Mouse (Mus musculus): Measurements from ENCODE around the gene Ntrk2. TPM values are rescaled to one million over a fixed set of nuclear protein-coding genes. Genes with fewer than 3 reads are reported as not detected.
A peak's percentile ranks its signal among the peaks of the same experiment; 100 is the strongest.

The Ntrk2 gene
- polyA plus RNA-seq, 1 experiment, result 6.1 TPM

DNA sequence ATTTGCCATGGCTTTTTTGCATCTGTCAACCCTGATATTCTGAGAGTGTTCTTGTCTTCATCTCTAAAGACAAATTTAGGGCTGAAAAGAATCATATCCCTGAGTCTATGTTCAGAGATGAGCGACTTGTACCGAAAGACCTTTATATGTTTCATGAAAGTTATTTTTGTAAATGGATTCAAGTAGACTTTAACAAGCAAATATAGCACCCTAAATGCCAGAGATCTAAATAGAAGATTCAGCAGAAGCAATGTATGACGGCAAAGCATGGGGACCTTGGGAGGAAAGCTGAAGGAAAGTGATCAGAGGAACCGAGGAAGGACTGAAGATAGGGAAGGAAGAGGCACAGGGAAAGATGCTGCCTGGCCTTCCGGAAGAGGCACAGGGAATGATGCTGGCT lies 303.7 kb downstream of the Ntrk2 start:
- no peaks in the 10 kb centered on the region for H3K27me3 ChIP-seq (replicated peaks; ENCODE audit: control insufficient read depth, insufficient read depth, low read length)
- no peak for TF ChIP-seq POLR2A (IDR thresholded peaks at IDR 0.05; ENCODE audit: low read depth, low read length)
- TF ChIP-seq CTCF (conservative IDR thresholded peaks at IDR 0.05; ENCODE audit: insufficient read depth, insufficient read length, low read depth, low read length), result no peak
- H3K4me3 ChIP-seq (ENCODE audit: insufficient read depth, low read depth, low read length), result no peak overlapping the region
- H3K27ac ChIP-seq (ENCODE audit: insufficient read depth, low read depth, low read length), result no peak overlapping the region
- no peaks in the 10 kb centered on the region for H3K4me1 ChIP-seq (ENCODE audit: control insufficient read depth, insufficient read depth, low read length)
- no peaks in the 10 kb centered on the region for H3K36me3 ChIP-seq (ENCODE audit: control insufficient read depth, insufficient read depth, low read length)
- WGBS, result 91% methylated on average over 5 of the region's 5 CpGs
- DNase-seq, result no peak

DNA sequence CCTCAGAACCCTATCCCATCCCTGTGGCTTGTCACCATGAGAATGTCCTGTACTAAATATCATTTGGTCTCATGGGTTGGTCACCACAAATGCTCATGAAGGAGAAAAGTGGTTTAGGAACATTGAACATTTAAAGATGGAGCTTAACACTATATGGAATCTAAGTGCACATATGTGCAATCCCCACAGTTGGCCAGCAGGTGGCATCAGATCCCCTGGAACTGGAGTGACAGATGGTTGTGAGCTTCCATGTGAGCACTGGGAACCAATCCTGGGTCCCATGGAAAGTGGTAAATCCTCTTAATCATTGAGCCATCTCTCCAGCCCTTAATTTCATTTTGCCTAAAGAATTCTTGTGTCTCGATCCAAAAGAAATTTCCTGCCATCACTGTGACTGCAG lies 308.3 kb downstream of the Ntrk2 start:
- DNase-seq, result no peak
- no peaks in the 10 kb centered on the region for H3K27me3 ChIP-seq (replicated peaks; ENCODE audit: control insufficient read depth, insufficient read depth, low read length)
- TF ChIP-seq POLR2A (IDR thresholded peaks at IDR 0.05; ENCODE audit: low read depth, low read length) (no peak), CTCF (conservative IDR thresholded peaks at IDR 0.05; ENCODE audit: insufficient read depth, insufficient read length, low read depth, low read length) (0 out of 2 replicates have a peak, but pooled peaks have one; percentile 5)
- no peaks in the 10 kb centered on the region for H3K36me3 ChIP-seq (ENCODE audit: control insufficient read depth, insufficient read depth, low read length)
- 98% methylated on average over 1 of the region's 1 CpGs for WGBS
- H3K4me1 ChIP-seq (ENCODE audit: control insufficient read depth, insufficient read depth, low read length), result no peaks in the 10 kb centered on the region
- H3K27ac ChIP-seq (ENCODE audit: insufficient read depth, low read depth, low read length), result no peak overlapping the region
- H3K4me3 ChIP-seq (ENCODE audit: insufficient read depth, low read depth, low read length), result no peak overlapping the region

DNA sequence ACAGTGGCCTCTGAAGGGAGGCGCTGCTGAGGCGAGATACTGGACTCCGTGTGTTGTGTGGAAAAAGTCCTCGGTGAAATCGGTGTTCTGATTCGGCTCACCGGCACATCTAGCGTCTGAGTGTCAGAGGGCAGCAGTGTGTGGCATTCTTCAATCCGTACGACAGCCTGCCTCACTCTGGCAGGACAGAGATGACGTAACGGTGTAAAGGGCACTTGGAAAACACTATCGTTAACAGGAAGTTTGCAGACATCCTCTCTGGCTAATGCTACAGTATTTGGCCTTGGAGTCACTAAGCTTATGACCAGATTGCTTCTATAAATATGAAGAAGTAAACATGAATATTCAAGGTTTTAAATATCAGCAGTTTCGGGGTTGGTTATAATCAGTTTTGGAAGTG lies 309.2 kb downstream of the Ntrk2 start:
- H3K4me3 ChIP-seq (ENCODE audit: insufficient read depth, low read depth, low read length), result no peak overlapping the region
- no peak for DNase-seq
- H3K27ac ChIP-seq (ENCODE audit: insufficient read depth, low read depth, low read length), result no peak overlapping the region
- H3K4me1 ChIP-seq (ENCODE audit: control insufficient read depth, insufficient read depth, low read length), result no peaks in the 10 kb centered on the region
- no peak for TF ChIP-seq POLR2A (IDR thresholded peaks at IDR 0.05; ENCODE audit: low read depth, low read length)
- no peak for TF ChIP-seq CTCF (conservative IDR thresholded peaks at IDR 0.05; ENCODE audit: insufficient read depth, insufficient read length, low read depth, low read length)
- H3K27me3 ChIP-seq (replicated peaks; ENCODE audit: control insufficient read depth, insufficient read depth, low read length), result no peaks in the 10 kb centered on the region
- H3K36me3 ChIP-seq (ENCODE audit: control insufficient read depth, insufficient read depth, low read length), result no peaks in the 10 kb centered on the region
- 90% methylated on average over 14 of the region's 14 CpGs for WGBS

DNA sequence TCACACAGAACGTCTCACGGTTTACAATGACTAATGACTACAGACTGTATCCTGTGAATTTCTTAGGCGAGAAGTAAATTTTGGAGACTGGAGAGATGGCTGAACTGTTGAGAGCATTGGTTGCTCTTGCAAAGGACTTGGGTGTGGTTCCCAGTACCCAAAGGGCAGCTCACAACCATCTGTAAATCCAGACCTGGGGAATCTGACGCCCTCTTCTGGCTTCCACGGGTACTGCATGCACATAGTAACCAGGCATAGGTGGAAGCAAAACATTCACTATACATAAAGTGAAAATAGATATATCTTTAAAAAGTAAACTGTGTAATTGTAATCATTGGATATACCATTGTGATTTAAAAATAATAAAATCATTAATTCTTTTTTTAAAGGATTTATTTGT lies 310.9 kb downstream of the Ntrk2 start:
- no peak overlapping the region for H3K27ac ChIP-seq (ENCODE audit: insufficient read depth, low read depth, low read length)
- no peak for DNase-seq
- TF ChIP-seq POLR2A (IDR thresholded peaks at IDR 0.05; ENCODE audit: low read depth, low read length), result no peak
- TF ChIP-seq CTCF (conservative IDR thresholded peaks at IDR 0.05; ENCODE audit: insufficient read depth, insufficient read length, low read depth, low read length), result no peak
- H3K27me3 ChIP-seq (replicated peaks; ENCODE audit: control insufficient read depth, insufficient read depth, low read length), result no peaks in the 10 kb centered on the region
- H3K4me1 ChIP-seq (ENCODE audit: control insufficient read depth, insufficient read depth, low read length), result no peaks in the 10 kb centered on the region
- no peaks in the 10 kb centered on the region for H3K36me3 ChIP-seq (ENCODE audit: control insufficient read depth, insufficient read depth, low read length)
- H3K4me3 ChIP-seq (ENCODE audit: insufficient read depth, low read depth, low read length), result no peak overlapping the region
- 84% methylated on average over 5 of the region's 5 CpGs for WGBS

DNA sequence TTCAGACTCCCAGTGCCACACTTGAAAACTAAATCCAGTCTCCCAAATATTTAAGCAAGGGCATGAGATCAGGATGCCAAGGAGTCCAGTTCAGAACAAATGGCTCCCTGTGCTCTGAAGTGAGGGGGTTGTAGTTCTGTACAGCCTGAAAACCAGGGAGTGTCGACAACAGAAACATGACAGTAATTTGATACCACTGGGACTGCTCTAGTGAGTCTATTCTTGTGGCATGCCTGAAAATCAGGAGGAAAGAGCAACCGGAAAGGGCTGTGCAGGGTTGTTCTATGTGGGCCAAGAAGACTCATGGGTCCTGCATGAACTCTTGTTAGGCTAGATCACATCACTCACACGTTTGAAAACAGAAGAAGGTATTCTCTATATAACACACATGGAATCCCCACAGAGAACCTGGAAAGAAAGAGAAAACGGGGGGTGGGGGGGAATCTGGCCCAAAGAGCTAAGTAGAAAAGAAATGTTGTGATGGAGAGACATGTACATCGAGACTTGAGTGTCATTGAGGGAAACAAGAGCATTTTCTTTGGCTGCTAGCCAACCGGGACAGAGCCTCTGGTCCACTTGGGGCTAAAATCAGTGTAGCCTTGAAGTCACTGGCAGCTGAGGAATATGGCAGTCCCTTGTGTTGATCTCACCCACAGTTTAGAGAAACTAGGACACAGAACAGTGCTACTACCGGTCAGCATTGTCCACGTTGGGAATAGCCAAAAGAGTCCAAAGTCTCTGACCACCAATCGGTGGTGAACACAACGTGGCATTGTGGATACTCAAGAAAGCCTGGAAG lies 313.4 kb downstream of the Ntrk2 start:
- 65% methylated on average over 10 of the region's 10 CpGs for WGBS
- Histone ChIP-seq H3K36me3 (ENCODE audit: control insufficient read depth, insufficient read depth, low read length) (no peaks in the 10 kb centered on the region), H3K4me1 (ENCODE audit: control insufficient read depth, insufficient read depth, low read length) (no peaks in the 10 kb centered on the region), H3K27me3 (replicated peaks; ENCODE audit: control insufficient read depth, insufficient read depth, low read length) (no peaks in the 10 kb centered on the region), H3K4me3 (ENCODE audit: insufficient read depth, low read depth, low read length) (no peak overlapping the region), H3K27ac (ENCODE audit: insufficient read depth, low read depth, low read length) (no peak overlapping the region)
- DNase-seq, result no peak
- no peak for TF ChIP-seq CTCF (conservative IDR thresholded peaks at IDR 0.05; ENCODE audit: insufficient read depth, insufficient read length, low read depth, low read length)
- TF ChIP-seq POLR2A (IDR thresholded peaks at IDR 0.05; ENCODE audit: low read depth, low read length), result no peak

DNA sequence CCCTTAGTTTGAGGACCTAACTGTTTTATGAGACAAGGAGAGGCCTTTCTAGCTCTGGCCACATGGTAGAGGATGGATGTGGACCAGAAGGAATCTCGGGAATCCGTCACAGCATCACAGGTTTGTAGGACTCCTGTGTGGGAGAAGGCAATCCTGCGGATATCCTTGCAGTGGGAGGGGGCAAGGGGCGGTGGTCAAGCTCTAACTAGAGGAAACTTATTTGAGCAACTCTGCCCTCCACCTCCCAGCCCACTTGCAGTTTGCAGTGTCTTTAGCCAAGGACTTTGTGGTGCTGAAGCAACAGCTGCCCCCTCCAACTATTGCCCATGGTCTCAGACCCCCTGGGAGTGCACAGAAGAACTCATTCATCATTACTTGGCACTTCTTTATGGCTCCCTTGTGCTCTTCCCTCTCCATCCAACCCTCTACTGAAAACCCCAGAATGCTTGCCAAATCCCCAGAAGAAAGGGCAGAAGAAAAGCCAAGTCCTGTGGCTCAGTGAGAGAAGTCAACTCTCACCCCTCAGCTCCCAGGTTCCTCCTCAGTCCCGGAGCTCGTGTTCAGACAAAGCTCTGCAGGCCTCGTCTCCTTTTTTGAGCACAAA lies 336.9 kb downstream of the Ntrk2 start:
- TF ChIP-seq CTCF (conservative IDR thresholded peaks at IDR 0.05; ENCODE audit: insufficient read depth, insufficient read length, low read depth, low read length) (no peak), POLR2A (IDR thresholded peaks at IDR 0.05; ENCODE audit: low read depth, low read length) (no peak)
- no peaks in the 10 kb centered on the region for H3K36me3 ChIP-seq (ENCODE audit: control insufficient read depth, insufficient read depth, low read length)
- DNase-seq, result no peak
- no peaks in the 10 kb centered on the region for H3K4me1 ChIP-seq (ENCODE audit: control insufficient read depth, insufficient read depth, low read length)
- 73% methylated on average over 7 of the region's 7 CpGs for WGBS
- no peak overlapping the region for H3K4me3 ChIP-seq (ENCODE audit: insufficient read depth, low read depth, low read length)
- no peaks in the 10 kb centered on the region for H3K27me3 ChIP-seq (replicated peaks; ENCODE audit: control insufficient read depth, insufficient read depth, low read length)
- no peak overlapping the region for H3K27ac ChIP-seq (ENCODE audit: insufficient read depth, low read depth, low read length)

DNA sequence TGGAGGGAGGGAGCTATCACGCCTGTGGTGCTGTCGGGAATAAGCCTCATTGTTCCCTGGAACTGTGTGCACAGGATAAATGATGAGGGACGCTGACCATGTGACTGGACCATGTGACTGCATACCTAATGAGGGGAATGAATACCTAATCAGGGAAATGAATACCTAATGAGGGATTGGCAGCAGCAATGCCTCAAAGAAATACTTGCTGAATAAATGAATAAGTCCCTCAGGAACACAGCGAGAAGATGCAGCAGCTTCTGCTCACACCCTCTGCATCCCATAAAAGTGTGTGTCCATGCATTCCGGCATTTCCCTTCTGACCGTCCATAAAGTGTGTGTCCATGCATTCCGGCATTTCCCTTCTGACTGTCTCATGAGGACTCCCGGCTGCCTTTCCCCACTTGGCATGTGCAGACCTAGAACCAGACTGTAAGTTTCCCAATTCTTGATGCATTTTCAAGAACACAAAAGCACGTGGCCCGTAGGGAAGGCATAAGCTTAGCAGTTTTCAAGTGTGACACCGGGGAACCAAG lies 338.0 kb downstream of the Ntrk2 start:
- no peaks in the 10 kb centered on the region for H3K27me3 ChIP-seq (replicated peaks; ENCODE audit: control insufficient read depth, insufficient read depth, low read length)
- TF ChIP-seq CTCF (conservative IDR thresholded peaks at IDR 0.05; ENCODE audit: insufficient read depth, insufficient read length, low read depth, low read length) (no peak), POLR2A (IDR thresholded peaks at IDR 0.05; ENCODE audit: low read depth, low read length) (no peak)
- DNase-seq, result no peak
- no peak overlapping the region for H3K27ac ChIP-seq (ENCODE audit: insufficient read depth, low read depth, low read length)
- H3K4me1 ChIP-seq (ENCODE audit: control insufficient read depth, insufficient read depth, low read length), result no peaks in the 10 kb centered on the region
- no peaks in the 10 kb centered on the region for H3K36me3 ChIP-seq (ENCODE audit: control insufficient read depth, insufficient read depth, low read length)
- WGBS, result 74% methylated on average over 11 of the region's 11 CpGs
- H3K4me3 ChIP-seq (ENCODE audit: insufficient read depth, low read depth, low read length), result no peak overlapping the region
